Mouse (Mus musculus) stomach, postnatal 0 days (tissue): ENCODE data around the gene Ptprm. TPM values are rescaled to one million over a fixed set of nuclear protein-coding genes. Genes with fewer than 3 reads are reported as not detected.

Experiments
- ATAC-seq: fragments of 200-750 bp; cut with Nextera tagmentation; 2 replicates; pipeline ENCODE4 v1.8.0; 2017; ENCODE audit not compliant: low FRiP score, low TSS enrichment
- DNase-seq: peaks from one replicate; pipeline ENCODE4 v3.0.0-alpha.2; 2016; ENCODE audit warnings: low spot score
- H3K27ac ChIP-seq: fragments of 300-500 bp; sonication (generic); replicated peaks from 2 replicates; pipeline ENCODE4 v1.5.1; 2014; ENCODE audit warnings: mild to moderate bottlenecking, control low read depth
- H3K27me3 ChIP-seq: fragments of 300-500 bp; sonication (generic); 2 replicates; pipeline ENCODE4 v1.6.1; 2014; ENCODE audit warnings: low read length; ENCODE audit not compliant: control insufficient read depth, insufficient read depth
- H3K36me3 ChIP-seq: fragments of 300-500 bp; sonication (generic); 2 replicates; pipeline ENCODE4 v1.6.1; 2014; ENCODE audit warnings: low read length, mixed read lengths; ENCODE audit not compliant: control insufficient read depth, insufficient read depth
- H3K4me1 ChIP-seq: fragments of 300-500 bp; sonication (generic); replicated peaks from 2 replicates; pipeline ENCODE4 v1.6.1; 2014; ENCODE audit warnings: antibody characterized with exemption; ENCODE audit not compliant: control insufficient read depth, insufficient read depth
- H3K4me2 ChIP-seq: fragments of 300-500 bp; sonication (generic); replicated peaks from 2 replicates; pipeline ENCODE4 v1.6.1; 2014; ENCODE audit warnings: low read depth, mild to moderate bottlenecking, control low read depth, moderate library complexity
- H3K4me3 ChIP-seq: fragments of 300-500 bp; sonication (generic); 2 replicates; pipeline ENCODE4 v1.5.1; 2014; ENCODE audit warnings: low read depth, low read length, control low read depth
- H3K9ac ChIP-seq: fragments of 300-500 bp; sonication (generic); 2 replicates; pipeline ENCODE4 v1.6.1; 2014; ENCODE audit warnings: mild to moderate bottlenecking, low read length, control low read depth, mixed read lengths
- H3K9me3 ChIP-seq: fragments of 300-500 bp; sonication (generic); 2 replicates; pipeline ENCODE4 v1.6.1; 2016; ENCODE audit warnings: low read length; ENCODE audit not compliant: control insufficient read depth
- CTCF ChIP-seq: IDR thresholded peaks from 2 replicates; pipeline ENCODE4 v1.5.1; 2016; ENCODE audit warnings: antibody characterized with exemption, low read depth, mild to moderate bottlenecking, moderate library complexity
- EP300 ChIP-seq: optimal IDR thresholded peaks from 2 replicates; pipeline ENCODE3; 2016; ENCODE audit warnings: antibody characterized with exemption
- WGBS: fragments of 180-500 bp; shearing (Covaris S2); extraction: QIAGEN DNeasy Blood & Tissue Kit; methylation state at CpG from one replicate; pipeline ENCODE4 v1.1.7; 2014; 5-methylcytosine and 5-hydroxymethylcytosine counted together
- polyA plus RNA-seq: library from polyadenylated mRNA; unstranded; fragments of >200 nt; fragmentation: Nextera tagmentation; extraction: Ambion mirVana; gene quantifications from 2 replicates; pipeline ENCODE4 v1.2.1, GENCODE M21; 2015

Gene Ptprm
- polyA plus RNA-seq, 1 experiment from 2014 or later, result 3.6 TPM

DNA sequence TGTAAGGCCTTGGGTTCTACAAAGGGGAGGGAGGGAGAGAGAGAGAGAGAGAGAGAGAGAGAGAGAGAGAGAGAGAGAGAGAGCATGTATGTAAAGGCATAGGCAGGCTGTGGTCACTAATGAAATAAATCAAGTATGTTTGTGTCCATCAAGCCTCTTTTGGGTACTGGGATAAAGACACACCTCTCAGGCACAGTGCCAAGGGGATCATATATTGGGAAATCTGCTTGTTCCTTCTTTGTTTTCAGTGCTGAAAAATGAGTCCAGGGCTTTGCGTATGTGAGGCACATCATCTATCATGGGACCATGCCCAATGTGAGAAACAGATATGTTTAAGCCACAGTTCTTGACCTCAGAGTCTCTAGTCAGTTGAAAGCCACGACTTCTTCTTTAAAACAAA lies 475.1 kb downstream of the Ptprm start:
- no peak for DNase-seq

DNA sequence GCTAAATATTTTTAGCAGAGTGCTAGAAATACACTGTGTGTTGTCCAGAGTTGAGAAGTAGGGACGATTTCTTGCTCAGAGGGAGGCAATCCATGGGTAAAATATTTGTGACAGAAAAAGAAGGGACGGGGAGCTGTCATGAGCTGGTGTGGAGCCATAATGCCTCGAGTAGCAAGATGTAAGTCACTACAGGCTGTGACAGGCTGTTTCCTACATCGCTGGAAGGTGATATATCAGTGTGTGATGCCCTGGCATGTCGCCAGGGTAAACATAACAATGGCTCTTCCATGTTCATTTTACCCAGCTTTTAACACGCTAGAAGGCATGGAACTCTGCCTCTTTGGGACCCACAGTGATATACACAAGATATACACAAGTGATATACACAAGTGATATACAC lies 476.7 kb downstream of the Ptprm start:
- no peak overlapping the region for H3K27ac ChIP-seq
- no peak overlapping the region for H3K4me3 ChIP-seq
- no peaks in the 10 kb centered on the region for H3K4me1 ChIP-seq
- no peak overlapping the region for H3K4me2 ChIP-seq
- no peaks in the 10 kb centered on the region for H3K27me3 ChIP-seq
- H3K9me3 ChIP-seq, result no peaks in the 10 kb centered on the region
- TF ChIP-seq CTCF (no peak), EP300 (no peak)
- no peak overlapping the region for H3K9ac ChIP-seq
- no peaks in the 10 kb centered on the region for H3K36me3 ChIP-seq
- ATAC-seq (no peak), DNase-seq (no peak)
- 48% methylated on average over 6 of the region's 6 CpGs for WGBS

More for the DNA sequence above, 475.1 kb downstream of the Ptprm start:
- Histone ChIP-seq H3K27ac (no peak overlapping the region), H3K27me3 (no peaks in the 10 kb centered on the region), H3K4me3 (no peak overlapping the region), H3K36me3 (no peaks in the 10 kb centered on the region), H3K9me3 (no peaks in the 10 kb centered on the region), H3K4me1 (no peaks in the 10 kb centered on the region), H3K4me2 (no peak overlapping the region), H3K9ac (no peak overlapping the region)
- ATAC-seq, result no peak
- 56% methylated on average over 2 of the region's 2 CpGs for WGBS
- no peak for TF ChIP-seq CTCF

DNA sequence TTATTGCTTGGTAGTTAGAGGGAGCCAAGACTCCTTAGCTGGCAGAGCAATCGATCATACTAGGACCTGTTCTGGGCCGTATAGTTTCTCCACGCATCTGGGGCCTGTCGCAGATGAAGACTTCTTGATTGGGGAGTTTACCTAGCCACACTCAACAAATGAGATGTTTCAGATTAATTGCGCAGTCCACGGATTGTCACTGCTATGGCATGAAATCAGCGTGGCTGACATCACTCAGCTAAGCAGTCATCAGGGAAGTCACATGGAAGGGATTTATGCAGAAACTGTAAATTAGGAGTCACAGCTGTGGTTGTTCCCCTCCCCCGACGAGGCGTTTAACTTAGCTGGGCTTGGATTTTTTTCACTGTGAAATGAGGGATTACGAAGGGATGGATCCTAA lies 479.4 kb downstream of the Ptprm start:
- TF ChIP-seq CTCF (no peak), EP300 (no peak)
- DNase-seq, result no peak
- Histone ChIP-seq H3K4me3 (no peak overlapping the region), H3K27ac (no peak overlapping the region), H3K9me3 (no peaks in the 10 kb centered on the region), H3K4me1 (no peaks in the 10 kb centered on the region), H3K27me3 (no peaks in the 10 kb centered on the region), H3K4me2 (no peak overlapping the region), H3K36me3 (no peaks in the 10 kb centered on the region), H3K9ac (no peak overlapping the region)
- 78% methylated on average over 11 of the region's 11 CpGs for WGBS
- no peak for ATAC-seq

DNA sequence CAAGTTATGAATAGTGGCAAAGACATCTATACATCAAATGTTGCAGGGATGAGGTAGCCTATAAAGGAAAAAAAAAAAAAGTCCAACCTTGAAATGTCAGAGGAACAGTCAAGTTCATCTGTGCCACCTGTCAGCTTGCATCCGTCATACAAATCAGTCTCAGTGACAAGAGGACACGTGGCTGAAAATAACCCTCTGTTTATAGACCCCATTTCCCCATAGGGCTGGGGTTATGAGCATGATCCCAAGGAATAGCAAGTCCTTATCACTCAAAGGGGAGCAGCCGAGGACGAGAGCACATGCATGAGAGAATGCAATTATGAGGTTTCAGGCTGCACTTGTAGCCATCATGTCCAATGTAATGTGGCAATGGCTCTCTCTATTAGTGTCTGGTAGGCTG lies 482.9 kb downstream of the Ptprm start:
- H3K36me3 ChIP-seq, result no peaks in the 10 kb centered on the region
- WGBS, result 78% methylated on average over 4 of the region's 4 CpGs
- H3K4me3 ChIP-seq, result no peak overlapping the region
- H3K4me1 ChIP-seq, result no peaks in the 10 kb centered on the region
- no peak for TF ChIP-seq EP300
- no peak for TF ChIP-seq CTCF
- ATAC-seq (no peak), DNase-seq (no peak)
- H3K9ac ChIP-seq, result no peak overlapping the region
- no peak overlapping the region for H3K27ac ChIP-seq
- no peaks in the 10 kb centered on the region for H3K27me3 ChIP-seq
- no peak overlapping the region for H3K4me2 ChIP-seq
- H3K9me3 ChIP-seq, result no peaks in the 10 kb centered on the region

DNA sequence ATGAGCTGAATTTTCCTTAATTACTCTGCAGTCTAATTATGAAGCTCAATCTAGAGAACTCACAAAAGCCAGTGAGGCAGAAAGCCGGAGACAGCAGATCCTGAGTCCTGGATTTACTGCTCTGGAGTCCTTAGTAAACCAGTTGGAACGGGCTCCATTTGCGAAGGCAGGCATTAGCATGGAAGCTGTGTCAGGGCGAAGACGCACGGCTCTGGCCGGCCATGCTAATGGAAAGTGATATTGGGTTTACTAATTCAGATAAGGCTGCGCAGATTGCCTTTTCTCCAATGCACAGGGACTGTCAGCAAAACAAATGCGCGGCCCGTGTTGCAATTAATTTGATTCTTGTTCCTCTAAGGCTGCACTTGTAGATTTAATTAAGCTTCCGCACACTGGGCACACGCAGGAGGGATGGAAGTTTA lies 484.7 kb downstream of the Ptprm start:
- TF ChIP-seq EP300 (no peak), CTCF (no peak)
- Histone ChIP-seq H3K9ac (no peak overlapping the region), H3K4me3 (no peak overlapping the region), H3K27ac (no peak overlapping the region), H3K9me3 (no peaks in the 10 kb centered on the region), H3K4me1 (no peaks in the 10 kb centered on the region), H3K36me3 (no peaks in the 10 kb centered on the region), H3K27me3 (no peaks in the 10 kb centered on the region), H3K4me2 (no peak overlapping the region)
- 85% methylated on average over 13 of the region's 13 CpGs for WGBS
- no peak for ATAC-seq
- DNase-seq, result no peak

- 68% methylated on average over 4 of the region's 4 CpGs for WGBS
- no peak for ATAC-seq
Observed at GRCm38 (mm10) chr17:66864441-66864840, 489.8 kb downstream of the Ptprm start.

More at GRCm38 (mm10) chr17:66864441-66864840, 489.8 kb downstream of the Ptprm start:
- Histone ChIP-seq H3K9me3 (no peaks in the 10 kb centered on the region), H3K9ac (no peak overlapping the region), H3K4me3 (no peak overlapping the region), H3K27ac (no peak overlapping the region), H3K36me3 (no peaks in the 10 kb centered on the region), H3K27me3 (no peaks in the 10 kb centered on the region), H3K4me1 (no peaks in the 10 kb centered on the region), H3K4me2 (no peak overlapping the region)
- no peak for DNase-seq
- TF ChIP-seq EP300, result no peak
- TF ChIP-seq CTCF, result no peak
